Mouse (Mus musculus) heart, adult 11 months (tissue): ENCODE results near the gene Cd300lb.

Source experiments
- DNase-seq: peaks from one replicate; pipeline ENCODE4 v3.0.0; 2022

Gene Cd300lb

GRCm38 (mm10) chr11:114880589-114880988 is 53.6 kb downstream of the Cd300lb start:
- peak; percentile 93 for DNase-seq

GRCm38 (mm10) chr11:114880185-114880584 is 54.0 kb downstream of the Cd300lb start:
- no peak for DNase-seq

- peak; percentile 95 for DNase-seq
Measured at GRCm38 (mm10) chr11:114879666-114880065, 54.5 kb downstream of the Cd300lb start.

- DNase-seq: peak; percentile 96
Measured at GRCm38 (mm10) chr11:114877145-114877544, 57.0 kb downstream of the Cd300lb start.

GRCm38 (mm10) chr11:114876621-114877020 is 57.6 kb downstream of the Cd300lb start:
- no peak for DNase-seq

- no peak for DNase-seq
Measured at GRCm38 (mm10) chr11:114876176-114876575, 58.0 kb downstream of the Cd300lb start.

GRCm38 (mm10) chr11:114875301-114875801 is 58.8 kb downstream of the Cd300lb start:
- peak; percentile 92 for DNase-seq

- DNase-seq: peak; percentile 88
Measured at GRCm38 (mm10) chr11:114874226-114875145, 59.7 kb downstream of the Cd300lb start.

GRCm38 (mm10) chr11:114873022-114873817 is 61.0 kb downstream of the Cd300lb start:
- DNase-seq: no peak
